Mouse (Mus musculus): ENCODE data around the gene Mat2a.

DNA sequence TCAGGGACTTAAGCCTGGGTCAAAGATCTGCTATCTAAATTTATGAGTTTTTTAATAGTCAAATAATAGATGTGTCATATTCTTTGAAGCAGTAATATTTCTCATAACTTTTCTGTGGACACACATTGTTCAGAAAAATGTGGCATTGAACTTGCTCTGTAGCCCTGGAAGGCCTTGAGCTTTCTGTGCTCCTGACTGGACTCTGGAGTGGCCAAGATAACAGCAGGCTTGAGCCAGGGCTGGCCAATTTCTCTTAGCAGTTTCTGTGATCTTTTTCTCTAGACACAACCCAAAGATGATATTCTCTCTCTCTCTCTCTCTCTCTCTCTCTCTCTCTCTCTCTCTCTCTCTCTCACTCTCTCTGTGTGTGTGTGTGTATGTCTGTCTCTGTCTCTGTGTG, 5.7 kb upstream of the Mat2a start:
- TF ChIP-seq EP300 (IDR thresholded peaks at IDR 0.05; ENCODE audit: low read length) (no peak), POLR2A (IDR thresholded peaks at IDR 0.05; ENCODE audit: low read depth, low read length) (no peak), ZKSCAN1 (IDR thresholded peaks at IDR 0.05; ENCODE audit: borderline replicate concordance, low read depth, low read length) (no peak), IRF4 (IDR thresholded peaks at IDR 0.05; ENCODE audit: low read depth, low read length) (no peak), CTCF (conservative IDR thresholded peaks at IDR 0.05 in 1 of 2, IDR thresholded peaks at IDR 0.05 in 1 of 2; ENCODE audit: low read depth in 2 of 2, low read length in 2 of 2) (no peak)

Data from CH12.LX (cell line).